Mouse (Mus musculus): ENCODE results near the gene Tmco3. TPM values are rescaled to one million over a fixed set of nuclear protein-coding genes. Genes with fewer than 3 reads are reported as not detected.

The Tmco3 gene
- polyA plus RNA-seq, 1 experiment: 7.4 TPM

DNA sequence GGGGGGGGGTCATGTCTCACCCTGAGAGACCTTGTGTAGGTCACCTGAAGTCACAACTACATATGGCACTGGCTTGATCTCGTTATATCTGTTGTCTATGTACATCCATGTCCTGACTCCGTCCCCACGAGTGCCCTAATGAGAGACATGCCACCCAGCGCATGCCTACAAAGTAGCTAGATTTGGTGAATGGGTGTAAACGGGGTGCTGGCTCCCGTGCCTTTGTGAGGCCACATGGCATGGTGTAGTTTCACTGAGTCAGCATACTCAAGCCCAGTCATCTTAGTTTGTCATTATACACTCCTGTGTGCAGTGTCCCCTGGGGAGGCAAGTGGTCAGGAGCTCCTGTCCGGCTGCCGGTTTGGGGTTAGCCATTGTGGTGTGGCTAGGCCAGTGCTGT lies 52.7 kb downstream of the Tmco3 start:
- peaks cover 5% of the 10 kb centered on the region for H3K4me1 ChIP-seq (ENCODE audit: control insufficient read depth, insufficient read depth, low read length)
- peak overlapping the region; percentile 23 for H3K4me3 ChIP-seq (replicated peaks; ENCODE audit: control insufficient read depth, low read depth, low read length)
- H3K27ac ChIP-seq (ENCODE audit: control insufficient read depth, insufficient read depth, low read depth, low read length, poor library complexity): no peak overlapping the region
- TF ChIP-seq POLR2A (IDR thresholded peaks at IDR 0.05; ENCODE audit: borderline replicate concordance, control insufficient read depth, low read depth, low read length): no peak
- TF ChIP-seq CTCF (IDR thresholded peaks at IDR 0.05; ENCODE audit: control insufficient read depth, insufficient read depth, low read length): no peak
- WGBS: 78% methylated on average over 8 of the region's 8 CpGs

DNA sequence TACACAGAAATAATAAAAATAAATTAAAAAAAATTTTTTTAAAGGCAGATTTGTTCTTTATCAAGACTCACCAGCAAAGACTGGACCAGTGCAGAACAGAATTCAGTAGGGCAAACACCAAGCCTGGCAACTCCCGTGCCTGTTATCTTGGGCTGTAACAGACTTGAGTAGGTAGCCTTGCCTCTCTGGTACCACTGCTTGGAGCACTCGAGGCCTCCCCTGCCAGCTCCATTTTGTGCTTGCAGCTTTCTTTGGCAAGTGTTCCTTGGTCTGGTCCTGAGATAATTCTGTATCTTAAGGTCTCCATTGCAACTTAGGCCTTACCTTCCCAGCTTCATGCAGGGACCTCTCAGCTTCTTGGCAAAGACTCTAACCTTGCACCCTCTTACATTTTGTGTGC lies 54.4 kb downstream of the Tmco3 start:
- H3K27ac ChIP-seq (ENCODE audit: control insufficient read depth, insufficient read depth, low read depth, low read length, poor library complexity): no peak overlapping the region
- H3K4me3 ChIP-seq (replicated peaks; ENCODE audit: control insufficient read depth, low read depth, low read length): no peak overlapping the region
- 44% methylated on average over 2 of the region's 2 CpGs for WGBS
- H3K4me1 ChIP-seq (ENCODE audit: control insufficient read depth, insufficient read depth, low read length): peaks cover 5% of the 10 kb centered on the region
- TF ChIP-seq CTCF (IDR thresholded peaks at IDR 0.05; ENCODE audit: control insufficient read depth, insufficient read depth, low read length): no peak
- no peak for TF ChIP-seq POLR2A (IDR thresholded peaks at IDR 0.05; ENCODE audit: borderline replicate concordance, control insufficient read depth, low read depth, low read length)

- WGBS: 76% methylated on average over 4 of the region's 4 CpGs
- no peak overlapping the region for H3K27ac ChIP-seq (ENCODE audit: control insufficient read depth, insufficient read depth, low read depth, low read length, poor library complexity)
- TF ChIP-seq POLR2A (IDR thresholded peaks at IDR 0.05; ENCODE audit: borderline replicate concordance, control insufficient read depth, low read depth, low read length) (no peak), CTCF (IDR thresholded peaks at IDR 0.05; ENCODE audit: control insufficient read depth, insufficient read depth, low read length) (no peak)
- H3K4me1 ChIP-seq (ENCODE audit: control insufficient read depth, insufficient read depth, low read length): peaks cover 4% of the 10 kb centered on the region
- no peak overlapping the region for H3K4me3 ChIP-seq (replicated peaks; ENCODE audit: control insufficient read depth, low read depth, low read length)
Observed at GRCm38 (mm10) chr8:13343134-13343533, 55.1 kb downstream of the Tmco3 start.

DNA sequence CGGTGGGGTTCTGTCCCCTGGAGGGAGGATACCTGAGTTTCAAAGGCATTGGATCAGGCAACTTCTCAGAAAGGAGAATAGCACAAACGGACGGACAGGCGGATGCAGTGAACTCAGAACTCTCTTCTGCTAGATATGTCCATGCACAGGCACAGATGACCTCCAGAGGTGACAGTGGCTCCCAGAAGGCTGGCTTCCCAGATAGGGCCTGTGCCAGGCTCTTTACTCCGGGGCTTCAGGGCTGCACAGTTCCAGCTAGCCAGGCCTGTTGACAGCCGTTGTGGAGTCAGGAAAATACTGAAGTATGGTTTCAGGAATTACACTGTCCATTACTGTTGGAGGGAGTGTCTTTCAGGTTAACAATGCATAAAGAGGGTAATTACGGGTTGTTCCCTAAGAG lies 62.1 kb downstream of the Tmco3 start:
- H3K4me1 ChIP-seq (ENCODE audit: control insufficient read depth, insufficient read depth, low read length): peaks cover 17% of the 10 kb centered on the region
- TF ChIP-seq CTCF (IDR thresholded peaks at IDR 0.05; ENCODE audit: control insufficient read depth, insufficient read depth, low read length) (no peak), POLR2A (IDR thresholded peaks at IDR 0.05; ENCODE audit: borderline replicate concordance, control insufficient read depth, low read depth, low read length) (no peak)
- WGBS: 86% methylated on average over 7 of the region's 7 CpGs
- H3K27ac ChIP-seq (ENCODE audit: control insufficient read depth, insufficient read depth, low read depth, low read length, poor library complexity): no peak overlapping the region
- no peak overlapping the region for H3K4me3 ChIP-seq (replicated peaks; ENCODE audit: control insufficient read depth, low read depth, low read length)

DNA sequence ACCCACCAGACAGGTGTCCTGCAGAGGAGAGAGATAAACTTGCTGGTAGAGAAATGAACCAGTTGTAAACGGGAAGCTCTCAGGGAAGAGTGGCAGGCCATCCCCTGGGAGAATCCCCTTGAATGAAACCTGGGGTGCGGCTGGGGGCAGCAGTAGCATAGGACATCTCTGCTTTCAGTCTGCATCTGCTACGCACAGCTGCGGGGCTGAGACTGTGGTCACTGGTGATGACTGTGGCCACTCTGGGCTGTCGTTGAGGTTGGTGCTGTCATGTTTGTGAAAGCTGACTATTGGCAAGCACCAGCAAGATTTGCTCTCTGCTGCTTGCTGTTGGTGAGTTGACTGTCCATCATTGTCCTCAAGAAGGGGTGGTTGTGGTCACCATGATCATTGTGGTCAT lies 63.6 kb downstream of the Tmco3 start:
- Histone ChIP-seq H3K4me1 (ENCODE audit: control insufficient read depth, insufficient read depth, low read length) (peaks cover 18% of the 10 kb centered on the region), H3K27ac (ENCODE audit: control insufficient read depth, insufficient read depth, low read depth, low read length, poor library complexity) (peak overlapping the region; percentile 77; the same call in 1 of the 2 replicates), H3K4me3 (replicated peaks; ENCODE audit: control insufficient read depth, low read depth, low read length) (no peak overlapping the region)
- TF ChIP-seq POLR2A (IDR thresholded peaks at IDR 0.05; ENCODE audit: borderline replicate concordance, control insufficient read depth, low read depth, low read length) (no peak), CTCF (IDR thresholded peaks at IDR 0.05; ENCODE audit: control insufficient read depth, insufficient read depth, low read length) (no peak)
- WGBS: 66% methylated on average over 5 of the region's 5 CpGs

DNA sequence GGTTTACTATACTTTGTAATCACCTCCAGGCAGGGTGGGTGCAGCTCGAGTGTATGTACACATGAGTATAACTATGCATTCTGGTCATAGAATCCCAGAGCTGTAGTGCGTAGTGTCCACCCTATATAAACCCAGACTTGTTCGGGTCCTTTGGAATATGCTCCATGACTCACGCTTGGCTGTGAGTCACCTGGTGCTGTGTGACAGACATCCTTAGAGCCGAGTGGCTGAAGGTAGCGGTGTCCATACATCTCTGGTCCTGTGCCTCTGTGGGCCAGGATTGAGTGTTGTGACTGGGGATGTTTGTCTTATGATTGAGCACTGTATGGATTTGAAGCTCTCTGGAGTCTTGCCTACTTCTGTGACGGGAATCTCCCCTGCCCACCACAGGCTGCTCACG lies 64.6 kb downstream of the Tmco3 start:
- 60% methylated on average over 8 of the region's 8 CpGs for WGBS
- Histone ChIP-seq H3K27ac (ENCODE audit: control insufficient read depth, insufficient read depth, low read depth, low read length, poor library complexity) (peak overlapping the region; percentile 77), H3K4me3 (replicated peaks; ENCODE audit: control insufficient read depth, low read depth, low read length) (no peak overlapping the region), H3K4me1 (ENCODE audit: control insufficient read depth, insufficient read depth, low read length) (peaks cover 20% of the 10 kb centered on the region)
- no peak for TF ChIP-seq CTCF (IDR thresholded peaks at IDR 0.05; ENCODE audit: control insufficient read depth, insufficient read depth, low read length)
- TF ChIP-seq POLR2A (IDR thresholded peaks at IDR 0.05; ENCODE audit: borderline replicate concordance, control insufficient read depth, low read depth, low read length): no peak

DNA sequence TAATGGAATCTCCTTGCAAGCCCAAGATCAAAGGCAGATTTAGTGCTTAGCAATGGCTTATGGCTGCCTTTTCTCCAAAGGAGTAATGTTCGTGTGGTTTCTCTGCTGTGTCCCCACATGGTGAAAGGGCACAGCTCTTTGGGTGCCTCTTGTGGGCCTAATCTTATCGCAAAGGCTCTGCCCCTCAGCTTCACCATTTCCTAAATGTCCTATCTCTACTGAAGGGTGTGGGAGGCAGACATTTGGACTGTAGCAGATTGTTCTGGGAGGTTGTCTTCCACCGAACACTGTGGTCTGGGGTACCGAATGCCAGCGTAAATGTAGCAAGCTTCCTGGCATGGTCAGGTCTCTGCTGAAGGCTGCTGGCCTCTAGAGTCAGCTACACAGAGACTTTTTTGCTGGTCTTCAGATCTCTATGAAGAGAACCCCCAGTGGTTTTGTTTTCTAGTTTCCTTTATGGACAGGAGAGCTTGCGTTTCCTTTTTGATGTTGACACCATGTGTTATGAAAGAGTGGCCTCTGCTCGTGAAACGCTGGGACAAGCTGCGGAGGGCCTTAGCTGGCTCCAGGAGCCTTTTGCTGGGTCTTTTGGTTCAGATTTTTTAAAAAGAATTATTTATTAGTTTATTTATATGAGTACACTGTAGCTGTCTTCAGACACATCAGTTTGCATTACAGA lies 65.3 kb downstream of the Tmco3 start:
- WGBS: 24% methylated on average over 9 of the region's 9 CpGs
- TF ChIP-seq POLR2A (IDR thresholded peaks at IDR 0.05; ENCODE audit: borderline replicate concordance, control insufficient read depth, low read depth, low read length): no peak
- no peak for TF ChIP-seq CTCF (IDR thresholded peaks at IDR 0.05; ENCODE audit: control insufficient read depth, insufficient read depth, low read length)
- Histone ChIP-seq H3K27ac (ENCODE audit: control insufficient read depth, insufficient read depth, low read depth, low read length, poor library complexity) (peak overlapping the region; percentile 77), H3K4me3 (replicated peaks; ENCODE audit: control insufficient read depth, low read depth, low read length) (no peak overlapping the region), H3K4me1 (ENCODE audit: control insufficient read depth, insufficient read depth, low read length) (peaks cover 20% of the 10 kb centered on the region)

DNA sequence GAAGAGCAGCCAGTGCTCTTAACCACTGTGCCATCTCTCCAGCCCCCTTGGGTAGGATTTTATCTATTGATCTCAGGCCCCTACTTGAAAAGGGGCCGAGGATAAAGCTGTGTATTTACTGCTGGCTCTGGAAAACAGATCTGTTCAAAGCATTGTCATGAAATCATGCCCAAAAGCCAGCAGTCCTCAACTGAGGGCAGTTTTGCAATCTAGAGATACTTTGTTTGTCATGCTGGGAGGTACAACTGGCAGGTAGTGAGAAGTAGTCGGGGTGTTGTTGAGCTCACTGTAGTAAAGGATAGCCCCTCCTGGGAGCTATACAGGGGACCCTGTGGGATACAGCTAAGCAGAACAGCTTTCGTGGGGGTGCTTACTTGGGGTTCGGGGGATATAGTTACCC lies 65.9 kb downstream of the Tmco3 start:
- TF ChIP-seq CTCF (IDR thresholded peaks at IDR 0.05; ENCODE audit: control insufficient read depth, insufficient read depth, low read length) (no peak), POLR2A (IDR thresholded peaks at IDR 0.05; ENCODE audit: borderline replicate concordance, control insufficient read depth, low read depth, low read length) (no peak)
- 47% methylated on average over 4 of the region's 4 CpGs for WGBS
- Histone ChIP-seq H3K4me1 (ENCODE audit: control insufficient read depth, insufficient read depth, low read length) (peaks cover 20% of the 10 kb centered on the region), H3K27ac (ENCODE audit: control insufficient read depth, insufficient read depth, low read depth, low read length, poor library complexity) (peak overlapping the region; percentile 77), H3K4me3 (replicated peaks; ENCODE audit: control insufficient read depth, low read depth, low read length) (no peak overlapping the region)

- 74% methylated on average over 6 of the region's 6 CpGs for WGBS
- peak overlapping the region; percentile 29; the same call in 1 of the 2 replicates for H3K27ac ChIP-seq (ENCODE audit: control insufficient read depth, insufficient read depth, low read depth, low read length, poor library complexity)
- TF ChIP-seq POLR2A (IDR thresholded peaks at IDR 0.05; ENCODE audit: borderline replicate concordance, control insufficient read depth, low read depth, low read length) (no peak), CTCF (IDR thresholded peaks at IDR 0.05; ENCODE audit: control insufficient read depth, insufficient read depth, low read length) (no peak)
- H3K4me3 ChIP-seq (replicated peaks; ENCODE audit: control insufficient read depth, low read depth, low read length): no peak overlapping the region
- H3K4me1 ChIP-seq (ENCODE audit: control insufficient read depth, insufficient read depth, low read length): peaks cover 22% of the 10 kb centered on the region
Observed at GRCm38 (mm10) chr8:13356221-13356620, 68.2 kb downstream of the Tmco3 start.

All from bone marrow, adult 2 months (tissue).